Mouse (Mus musculus) urinary bladder, postnatal 10 days (tissue): ENCODE data around the gene Dhx32.

Source experiments
- DNase-seq: peaks from one replicate; pipeline ENCODE4 v3.0.0; 2022; ENCODE audit warnings: low spot score

The Dhx32 gene

GRCm38 (mm10) chr7:133782717-133783435, at the start of gene Dhx32:
Gene Dhx32, minus strand, starts transcription at chr7:133782726.
- DNase-seq: peak; percentile 42

GRCm38 (mm10) chr7:133829579-133829978, 47.1 kb upstream of the Dhx32 start:
- no peak for DNase-seq

GRCm38 (mm10) chr7:133828514-133828913, 46.0 kb upstream of the Dhx32 start:
- DNase-seq: no peak

- no peak for DNase-seq
These were observed 42.1 kb upstream of the Dhx32 start for GRCm38 (mm10) chr7:133824579-133824978.

GRCm38 (mm10) chr7:133823751-133824150, 41.2 kb upstream of the Dhx32 start:
- no peak for DNase-seq

- DNase-seq: no peak
These were observed 30.8 kb upstream of the Dhx32 start for GRCm38 (mm10) chr7:133813331-133813730.

GRCm38 (mm10) chr7:133812927-133813326, 30.4 kb upstream of the Dhx32 start:
- no peak for DNase-seq

- DNase-seq: no peak
These were observed 23.2 kb upstream of the Dhx32 start for GRCm38 (mm10) chr7:133805614-133806175.

- no peak for DNase-seq
These were observed 19.3 kb upstream of the Dhx32 start for GRCm38 (mm10) chr7:133801823-133802222.

GRCm38 (mm10) chr7:133799928-133800327, 17.4 kb upstream of the Dhx32 start:
- DNase-seq: no peak

GRCm38 (mm10) chr7:133794720-133795119, 12.2 kb upstream of the Dhx32 start:
- DNase-seq: peak; percentile 16

- no peak for DNase-seq
These were observed 11.0 kb upstream of the Dhx32 start for GRCm38 (mm10) chr7:133793248-133794131.

- no peak for DNase-seq
These were observed 10.2 kb upstream of the Dhx32 start for GRCm38 (mm10) chr7:133792771-133793170.

- DNase-seq: no peak
These were observed 8.2 kb upstream of the Dhx32 start for GRCm38 (mm10) chr7:133790608-133791229.

GRCm38 (mm10) chr7:133790171-133790570, 7.6 kb upstream of the Dhx32 start:
- no peak for DNase-seq

- no peak for DNase-seq
These were observed 5.6 kb upstream of the Dhx32 start for GRCm38 (mm10) chr7:133788147-133788546.

- DNase-seq: no peak
These were observed 5.0 kb upstream of the Dhx32 start for GRCm38 (mm10) chr7:133787571-133787970.

- no peak for DNase-seq
These were observed 535 bp downstream of the Dhx32 start for GRCm38 (mm10) chr7:133781991-133782390.

- no peak for DNase-seq
These were observed 943 bp downstream of the Dhx32 start for GRCm38 (mm10) chr7:133781583-133781982.

GRCm38 (mm10) chr7:133776626-133776996, 5.9 kb downstream of the Dhx32 start, which contains the start of gene Fank1:
Gene Fank1, plus strand, starts transcription at chr7:133776861.
- DNase-seq: peak; percentile 72

- DNase-seq: no peak
These were observed 6.5 kb downstream of the Dhx32 start for GRCm38 (mm10) chr7:133775796-133776625.
